Mouse (Mus musculus): ENCODE measurements at regions not wholly inside any gene's neighbourhood (a gene's known extent, or its start where the extent isn't known, plus 50 kb on each side); places are given as distances from the start of the nearest gene placed in this dataset.

DNA sequence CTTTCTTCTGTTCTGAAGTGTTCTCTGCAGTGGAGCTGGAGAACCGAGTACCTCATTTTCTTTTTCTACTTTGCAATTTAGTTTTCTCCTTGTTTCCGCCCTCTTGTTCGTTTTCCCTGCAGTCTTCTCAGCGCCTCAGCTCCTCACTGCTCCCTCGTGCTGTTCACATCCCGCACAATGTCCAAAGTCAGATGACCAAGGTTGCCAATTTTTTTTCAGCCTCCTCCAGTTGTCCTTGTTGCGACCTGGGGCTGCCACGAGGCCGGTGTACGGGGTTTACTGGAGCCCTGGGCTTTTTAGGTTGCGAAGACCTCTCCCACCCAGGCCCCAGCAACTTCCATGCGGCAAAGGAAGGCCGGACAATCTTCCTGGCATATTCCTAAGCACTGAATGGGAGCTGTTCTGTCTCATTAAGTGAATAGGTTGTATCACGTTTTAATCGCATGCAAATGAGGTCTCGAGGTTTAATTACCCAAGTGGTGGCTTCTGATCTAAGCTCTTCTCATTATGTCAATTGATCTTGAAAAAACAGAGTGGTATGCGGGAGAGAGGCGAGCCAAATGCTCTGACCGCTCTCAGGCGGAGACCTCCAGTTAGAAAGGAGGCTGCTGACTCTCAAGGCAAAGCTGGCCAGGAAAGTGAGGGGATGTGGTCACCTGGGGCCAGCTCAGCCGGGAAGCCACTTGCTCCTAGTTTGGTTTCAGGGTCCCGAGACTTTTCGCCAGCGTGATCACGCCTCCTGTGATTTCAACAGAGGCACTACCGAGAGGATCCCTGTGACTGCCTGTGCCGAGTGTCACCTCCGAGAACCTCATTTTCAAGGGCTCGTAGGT is 54.6 kb downstream of the Gas1 start:
- TF ChIP-seq CTCF (IDR thresholded peaks at IDR 0.05; ENCODE audit: low read depth, low read length) (no peak), POLR2A (IDR thresholded peaks at IDR 0.05; ENCODE audit: borderline replicate concordance, low read depth, low read length) (no peak)
